Mouse (Mus musculus) neural tube, embryonic 14.5 days (tissue): ENCODE results near the gene Lmf2. TPM values are rescaled to one million over a fixed set of nuclear protein-coding genes. Genes with fewer than 3 reads are reported as not detected.
A peak's percentile ranks its signal among the peaks of the same experiment; 100 is the strongest.

Experiments used
- ATAC-seq: fragments of 200-750 bp; cut with Nextera tagmentation; 2 replicates; pipeline ENCODE4 v1.8.0; 2017; ENCODE audit warnings: low read depth, mild to moderate bottlenecking, moderate TSS enrichment, moderate library complexity
- H3K27ac ChIP-seq: fragments of 300-500 bp; sonication (generic); 2 replicates; pipeline ENCODE4 v1.5.1; 2014; ENCODE audit warnings: low read depth, mild to moderate bottlenecking, control low read depth, low read length, moderate library complexity, mixed read lengths
- H3K27me3 ChIP-seq: fragments of 300-500 bp; sonication (generic); 2 replicates; pipeline ENCODE4 v1.6.1; 2014; ENCODE audit warnings: low read length; ENCODE audit not compliant: control insufficient read depth, insufficient read depth
- H3K36me3 ChIP-seq: fragments of 300-500 bp; sonication (generic); 2 replicates; pipeline ENCODE4 v1.6.1; 2014; ENCODE audit warnings: low read length, mixed read lengths; ENCODE audit not compliant: control insufficient read depth, insufficient read depth
- H3K4me1 ChIP-seq: fragments of 300-500 bp; sonication (generic); 2 replicates; pipeline ENCODE4 v1.6.1; 2014; ENCODE audit warnings: low read length; ENCODE audit not compliant: control insufficient read depth, insufficient read depth
- H3K4me2 ChIP-seq: fragments of 300-500 bp; sonication (generic); 2 replicates; pipeline ENCODE4 v1.6.1; 2014; ENCODE audit warnings: mild to moderate bottlenecking, low read depth, low read length, control low read depth
- H3K4me3 ChIP-seq: fragments of 300-500 bp; sonication (generic); 2 replicates; pipeline ENCODE4 v1.5.1; 2014; ENCODE audit warnings: low read depth, low read length, control low read depth, mixed read lengths
- H3K9ac ChIP-seq: fragments of 300-500 bp; sonication (generic); replicated peaks from 2 replicates; pipeline ENCODE4 v1.6.1; 2014; ENCODE audit warnings: low read depth, mild to moderate bottlenecking, control low read depth, low read length, mixed read lengths
- H3K9me3 ChIP-seq: fragments of 300-500 bp; sonication (generic); 2 replicates; pipeline ENCODE4 v1.6.1; 2016; ENCODE audit warnings: low read length; ENCODE audit not compliant: control insufficient read depth
- WGBS: fragments of 180-500 bp; shearing (Covaris S2); extraction: QIAGEN DNeasy Blood & Tissue Kit; methylation state at CpG from one replicate; pipeline ENCODE4 v1.1.7; 2014; 5-methylcytosine and 5-hydroxymethylcytosine counted together
- polyA plus RNA-seq: library from polyadenylated mRNA; unstranded; fragments of >200 nt; fragmentation: Nextera tagmentation; extraction: Ambion mirVana; gene quantifications from 2 replicates; pipeline ENCODE4 v1.2.1, GENCODE M21; 2014

Lmf2 gene
- polyA plus RNA-seq, 1 experiment from 2014 or later, result 19.8 TPM

GRCm38 (mm10) chr15:89354455-89354854 is 1.0 kb downstream of the Lmf2 start:
- peaks cover 8% of the 10 kb centered on the region; the same call in 1 of the 2 replicates for H3K4me1 ChIP-seq

DNA sequence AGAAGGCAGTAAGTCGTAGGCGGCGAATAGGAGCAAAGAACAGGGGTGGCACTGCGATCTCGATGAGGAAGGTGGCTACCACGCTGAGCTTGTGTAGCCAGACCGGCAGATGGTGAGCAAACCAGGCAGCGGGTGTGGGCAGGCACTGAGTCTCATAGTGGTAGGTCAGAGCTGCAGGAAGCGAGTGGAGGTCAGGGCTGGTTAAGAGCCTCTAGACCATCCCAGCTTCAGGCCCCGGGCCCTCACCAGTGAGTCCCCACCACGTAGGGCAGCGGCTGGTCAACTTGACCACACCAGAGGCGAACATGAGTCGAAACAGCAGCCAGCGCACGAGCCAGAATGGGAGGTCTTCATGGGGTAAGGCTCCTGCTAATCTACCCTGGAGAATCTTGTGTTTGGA is 1.6 kb downstream of the Lmf2 start:
- Histone ChIP-seq H3K36me3 (peaks cover 21% of the 10 kb centered on the region), H3K27me3 (no peaks in the 10 kb centered on the region), H3K9me3 (no peaks in the 10 kb centered on the region), H3K27ac (no peak overlapping the region), H3K4me1 (peaks cover 8% of the 10 kb centered on the region; the same call in 1 of the 2 replicates), H3K9ac (no peak overlapping the region), H3K4me3 (no peak overlapping the region), H3K4me2 (peak overlapping the region; percentile 79; the same call in 1 of the 2 replicates)
- WGBS, result 93% methylated on average over 16 of the region's 16 CpGs
- no peak for ATAC-seq

More at GRCm38 (mm10) chr15:89354455-89354854, 1.0 kb downstream of the Lmf2 start:
- ATAC-seq, result 0 out of 2 replicates have a peak, but pooled peaks have one; percentile 9
- no peak overlapping the region for H3K27ac ChIP-seq
- H3K9ac ChIP-seq, result peak overlapping the region; percentile 72; the same call in 1 of the 2 replicates
- H3K9me3 ChIP-seq, result no peaks in the 10 kb centered on the region
- WGBS, result 83% methylated on average over 7 of the region's 7 CpGs
- peak overlapping the region; percentile 79 for H3K4me2 ChIP-seq
- peaks cover 21% of the 10 kb centered on the region for H3K36me3 ChIP-seq
- H3K4me3 ChIP-seq, result peak overlapping the region; percentile 78
- no peaks in the 10 kb centered on the region for H3K27me3 ChIP-seq

- Histone ChIP-seq H3K9ac (no peak overlapping the region), H3K9me3 (no peaks in the 10 kb centered on the region), H3K4me3 (no peak overlapping the region), H3K27me3 (no peaks in the 10 kb centered on the region), H3K27ac (no peak overlapping the region), H3K4me1 (peaks cover 8% of the 10 kb centered on the region; the same call in 1 of the 2 replicates), H3K36me3 (peaks cover 21% of the 10 kb centered on the region), H3K4me2 (no peak overlapping the region)
- 94% methylated on average over 12 of the region's 12 CpGs for WGBS
- no peak for ATAC-seq
Observed at GRCm38 (mm10) chr15:89352795-89353194, 2.7 kb downstream of the Lmf2 start.

GRCm38 (mm10) chr15:89352054-89352453 is 3.4 kb downstream of the Lmf2 start:
- Histone ChIP-seq H3K4me1 (peaks cover 8% of the 10 kb centered on the region; the same call in 1 of the 2 replicates), H3K9ac (no peak overlapping the region), H3K4me2 (no peak overlapping the region), H3K27me3 (no peaks in the 10 kb centered on the region), H3K27ac (no peak overlapping the region), H3K36me3 (peaks cover 21% of the 10 kb centered on the region), H3K4me3 (no peak overlapping the region), H3K9me3 (no peaks in the 10 kb centered on the region)
- WGBS, result 95% methylated on average over 14 of the region's 14 CpGs
- no peak for ATAC-seq

DNA sequence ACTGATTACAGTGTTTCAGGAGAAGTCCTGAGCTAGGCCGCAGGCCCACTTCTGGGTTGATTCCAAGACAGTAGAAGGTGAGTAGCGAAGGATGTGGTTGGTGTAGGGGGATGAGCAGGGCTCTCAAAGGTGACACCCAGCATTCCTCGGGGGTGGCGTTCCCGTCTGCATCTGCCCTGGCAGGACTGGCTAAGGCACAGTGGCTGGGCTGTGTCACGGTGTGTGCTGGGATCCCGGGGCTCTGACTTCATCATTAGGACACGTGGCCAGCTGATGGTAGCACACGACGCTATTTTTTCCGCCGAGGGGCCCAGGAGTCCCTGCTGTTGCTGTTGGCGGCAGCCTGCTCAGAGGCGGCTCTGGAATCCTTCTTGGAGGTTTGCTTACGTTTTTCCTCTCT is 4.2 kb downstream of the Lmf2 start:
- Histone ChIP-seq H3K4me2 (no peak overlapping the region), H3K27me3 (no peaks in the 10 kb centered on the region), H3K4me1 (peaks cover 8% of the 10 kb centered on the region; the same call in 1 of the 2 replicates), H3K27ac (no peak overlapping the region), H3K36me3 (peaks cover 21% of the 10 kb centered on the region), H3K9ac (no peak overlapping the region), H3K9me3 (no peaks in the 10 kb centered on the region), H3K4me3 (no peak overlapping the region)
- WGBS, result 94% methylated on average over 15 of the region's 15 CpGs
- ATAC-seq, result no peak

- Histone ChIP-seq H3K4me1 (peaks cover 8% of the 10 kb centered on the region; the same call in 1 of the 2 replicates), H3K27me3 (no peaks in the 10 kb centered on the region), H3K36me3 (peaks cover 21% of the 10 kb centered on the region), H3K4me3 (no peak overlapping the region), H3K4me2 (no peak overlapping the region), H3K27ac (no peak overlapping the region), H3K9ac (no peak overlapping the region), H3K9me3 (no peaks in the 10 kb centered on the region)
- no peak for ATAC-seq
- 93% methylated on average over 5 of the region's 5 CpGs for WGBS
Observed at GRCm38 (mm10) chr15:89350447-89350846, 5.0 kb downstream of the Lmf2 start.

DNA sequence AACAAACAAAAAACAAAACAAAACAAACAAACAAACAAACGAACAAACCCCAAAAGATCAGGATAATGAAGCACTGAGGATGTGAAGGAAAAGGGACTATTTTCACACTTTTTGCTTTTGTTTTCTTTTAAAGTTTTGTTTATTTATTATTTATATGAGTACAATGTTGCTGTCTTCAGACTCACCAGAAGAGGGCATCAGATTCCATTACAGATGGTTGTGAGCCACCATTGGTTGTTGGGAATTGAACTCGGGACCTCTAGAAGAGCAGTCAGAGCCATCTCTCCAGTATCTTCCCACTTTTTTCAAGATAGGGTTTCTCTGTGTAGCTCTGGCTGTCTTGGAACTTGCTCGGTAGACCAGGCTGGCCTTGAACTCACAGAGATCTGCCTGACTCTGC is 12.1 kb downstream of the Lmf2 start:
- ATAC-seq, result no peak
- Histone ChIP-seq H3K4me3 (no peak overlapping the region), H3K36me3 (no peaks in the 10 kb centered on the region), H3K9me3 (no peaks in the 10 kb centered on the region), H3K27ac (no peak overlapping the region), H3K9ac (no peak overlapping the region), H3K4me1 (no peaks in the 10 kb centered on the region), H3K4me2 (no peak overlapping the region), H3K27me3 (no peaks in the 10 kb centered on the region)
- WGBS, result 97% methylated on average over 3 of the region's 3 CpGs

GRCm38 (mm10) chr15:89341678-89342077 is 13.8 kb downstream of the Lmf2 start:
- WGBS, result 47% methylated on average over 1 of the region's 1 CpGs
- Histone ChIP-seq H3K4me1 (no peaks in the 10 kb centered on the region), H3K4me2 (no peak overlapping the region), H3K36me3 (no peaks in the 10 kb centered on the region), H3K27ac (no peak overlapping the region), H3K27me3 (no peaks in the 10 kb centered on the region), H3K4me3 (no peak overlapping the region), H3K9me3 (no peaks in the 10 kb centered on the region), H3K9ac (no peak overlapping the region)
- no peak for ATAC-seq

GRCm38 (mm10) chr15:89340136-89340535 is 15.3 kb downstream of the Lmf2 start:
- Histone ChIP-seq H3K27me3 (no peaks in the 10 kb centered on the region), H3K4me2 (no peak overlapping the region), H3K4me3 (no peak overlapping the region), H3K9me3 (no peaks in the 10 kb centered on the region), H3K27ac (no peak overlapping the region), H3K4me1 (no peaks in the 10 kb centered on the region), H3K36me3 (no peaks in the 10 kb centered on the region), H3K9ac (no peak overlapping the region)
- WGBS, result 90% methylated on average over 3 of the region's 3 CpGs
- no peak for ATAC-seq
